Mouse (Mus musculus) inflammation-experienced regulatory T-cells, adult 6 months (primary cell): ENCODE measurements around the gene Sestd1. TPM values are rescaled to one million over a fixed set of nuclear protein-coding genes. Genes with fewer than 3 reads are reported as not detected.

Source experiments
- ATAC-seq: one replicate; pipeline ENCODE4 v1.8.0; 2017
- polyA plus RNA-seq, 3 experiments: library from polyadenylated mRNA; unstranded; fragments of 100-300 nt; shearing (Covaris generic); gene quantifications; one replicate each; pipeline ENCODE4 v1.2.1; 2017

The Sestd1 gene
- polyA plus RNA-seq, 3 experiments from 2014 or later: 0.05 to 0.33 TPM; not detected in 1

DNA sequence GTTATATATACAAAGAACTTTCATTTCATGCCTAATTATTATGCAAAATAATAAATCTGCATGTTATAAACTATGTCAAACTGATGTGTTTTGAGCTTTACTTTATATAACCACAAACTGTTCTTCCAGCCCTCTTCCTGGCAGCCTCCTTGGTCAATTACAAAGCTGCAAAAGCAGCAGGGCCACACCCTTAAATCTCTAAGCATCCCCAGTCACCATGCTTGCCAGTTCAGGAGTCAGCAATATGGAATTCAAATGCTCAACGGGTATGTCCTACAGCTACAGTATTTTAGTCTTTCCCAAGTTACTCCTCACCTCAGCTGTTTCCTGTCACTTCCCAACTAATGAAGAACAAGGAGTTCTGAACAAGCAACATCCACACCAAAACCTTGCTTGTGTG is 10.3 kb downstream of the Sestd1 start:
- ATAC-seq: no peak

DNA sequence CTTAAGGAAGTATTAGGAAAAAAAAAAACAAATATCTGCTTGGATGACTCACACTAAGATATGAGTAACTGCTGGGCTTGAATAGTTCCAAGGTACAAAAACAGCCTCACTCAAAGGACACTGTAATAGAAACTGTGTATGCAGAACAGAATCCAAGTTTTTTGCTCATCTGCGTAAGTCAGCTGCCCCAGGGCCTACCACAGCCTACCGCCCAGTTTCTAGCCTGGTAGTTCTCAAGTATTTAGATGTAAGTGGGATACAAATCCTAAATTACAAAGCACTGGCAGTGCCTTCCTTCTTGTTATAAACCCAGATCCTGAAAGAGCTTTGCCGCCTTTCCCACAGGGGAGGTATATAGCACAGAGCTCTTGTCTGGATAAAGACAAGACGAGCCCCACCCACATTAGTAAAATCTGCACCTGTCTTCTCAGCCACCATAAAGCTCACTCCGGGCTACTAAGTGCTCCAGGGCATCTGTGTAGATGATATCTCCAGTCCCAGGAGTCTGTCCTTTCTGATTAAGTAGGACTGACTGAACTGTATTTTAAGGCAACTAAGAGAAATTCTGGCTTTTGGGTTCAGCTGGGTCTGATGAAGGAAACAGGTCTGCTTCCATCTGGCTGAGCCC is 11.7 kb downstream of the Sestd1 start:
- ATAC-seq: no peak

DNA sequence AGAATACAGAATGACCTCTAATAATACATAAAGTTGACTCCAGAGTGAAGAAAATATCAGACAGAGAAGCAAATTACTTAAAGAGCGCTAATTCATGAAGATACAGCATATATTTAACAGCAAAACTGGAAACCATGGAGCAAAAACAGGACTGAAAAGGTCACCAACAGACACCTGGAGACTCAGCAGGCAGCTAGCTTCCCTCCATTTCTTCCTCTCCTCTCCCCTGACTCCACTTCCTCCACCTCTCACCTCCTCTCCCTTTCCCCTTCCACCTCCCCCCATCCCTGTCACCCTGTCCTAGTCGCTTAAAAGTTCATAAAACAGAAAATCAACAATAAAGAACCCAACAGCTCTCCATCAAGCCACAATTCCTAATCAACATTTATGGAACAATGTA is 13.5 kb downstream of the Sestd1 start:
- no peak for ATAC-seq

DNA sequence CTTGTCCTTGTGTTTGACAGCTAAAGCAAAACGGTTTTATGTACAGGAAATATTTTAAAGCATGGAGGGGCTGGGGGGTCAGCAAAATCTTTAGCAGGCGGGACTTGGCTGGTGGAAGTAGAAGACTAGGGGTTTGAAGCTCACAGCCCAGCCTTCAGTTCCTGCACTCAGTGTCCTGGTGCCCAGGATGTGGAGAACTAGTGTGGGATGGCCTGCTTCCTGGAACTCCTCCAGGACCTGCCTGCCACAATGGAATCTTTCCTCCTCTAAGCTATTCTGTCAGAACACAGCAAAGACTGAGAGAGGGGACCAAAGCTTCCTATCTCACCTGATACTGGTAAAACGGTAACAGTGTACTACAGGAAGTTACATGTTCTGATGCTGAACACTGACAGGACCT is 14.4 kb downstream of the Sestd1 start:
- ATAC-seq: no peak

DNA sequence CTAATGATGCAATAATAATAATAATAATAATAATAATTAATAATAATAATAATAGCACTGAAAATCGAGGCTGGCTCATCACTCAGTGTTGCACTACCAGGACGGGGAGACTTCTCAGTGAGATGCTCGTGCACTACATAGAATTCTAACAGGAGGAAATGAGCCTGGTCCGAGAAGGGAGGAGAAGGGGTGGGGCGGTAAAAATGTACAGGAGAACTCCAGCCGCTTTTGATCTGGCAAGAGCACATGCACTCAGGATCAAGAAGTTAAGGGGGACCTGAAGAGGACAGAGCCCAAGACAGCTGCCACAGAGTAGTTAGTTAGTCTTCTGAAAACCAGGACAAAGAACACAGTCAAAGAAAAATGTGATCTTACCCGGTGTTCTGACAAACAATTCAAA is 15.1 kb downstream of the Sestd1 start:
- ATAC-seq: no peak

DNA sequence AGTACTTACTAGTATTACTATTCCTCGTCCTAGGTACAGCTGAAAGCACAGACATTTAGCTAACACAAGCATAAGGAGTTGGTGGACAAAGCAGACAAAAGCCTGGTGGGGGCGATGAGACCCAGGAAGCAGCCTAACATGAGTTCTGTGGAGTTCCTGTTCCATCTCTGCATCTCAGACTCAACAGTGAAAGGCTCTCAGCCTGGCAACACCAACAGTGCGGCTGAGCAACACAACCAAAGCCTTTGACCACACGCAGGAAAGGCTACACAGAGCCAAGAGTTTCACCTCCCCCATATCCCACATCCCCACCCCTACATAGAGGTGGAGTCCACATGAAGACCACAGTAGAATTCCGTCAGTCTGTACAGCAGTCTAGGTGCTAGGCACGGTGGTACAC is 15.8 kb downstream of the Sestd1 start:
- no peak for ATAC-seq

DNA sequence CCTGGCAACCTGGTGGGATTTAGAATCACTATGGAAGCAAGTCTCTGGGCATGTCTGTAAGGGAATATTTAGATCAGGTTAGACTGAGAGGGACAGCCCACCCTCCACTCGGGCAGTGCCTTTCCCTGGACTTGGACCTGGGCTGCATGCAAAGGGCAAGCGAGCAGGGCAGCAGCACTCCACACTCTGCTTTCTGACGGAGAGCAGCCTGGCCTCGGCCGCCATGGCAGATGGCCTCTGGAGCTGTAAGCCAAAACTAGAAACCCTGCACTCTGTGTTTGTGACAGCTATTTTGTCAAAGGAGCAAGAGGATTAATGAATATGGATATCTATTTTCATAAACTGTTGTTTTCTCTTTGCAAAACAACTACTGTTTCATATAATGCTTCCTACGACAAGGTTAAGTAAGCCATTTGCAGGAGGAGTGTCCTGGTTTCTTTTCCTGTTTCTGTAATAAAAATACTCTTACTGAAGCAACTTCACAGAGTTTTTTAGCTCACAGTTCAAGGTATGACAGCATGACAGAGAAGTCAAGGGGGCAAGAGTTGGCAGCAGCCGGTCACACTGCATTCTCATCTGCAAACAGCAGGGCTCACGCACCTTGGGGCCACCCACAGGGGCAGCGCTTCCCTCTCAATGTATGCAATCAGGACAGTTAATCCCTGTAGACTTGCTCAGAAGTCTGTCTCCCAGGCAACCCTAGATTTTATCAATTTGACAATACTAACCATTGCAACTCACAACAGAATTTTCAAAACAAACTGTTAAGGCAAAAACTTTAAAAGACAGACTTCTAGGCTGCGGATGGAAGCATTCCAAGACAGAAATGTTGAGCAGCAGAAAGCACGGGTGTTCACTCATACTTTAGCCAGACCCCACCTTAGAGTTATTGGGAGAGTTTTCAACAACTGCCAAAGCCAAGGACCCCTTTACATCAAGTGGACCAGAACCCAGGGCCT is 16.6 kb downstream of the Sestd1 start:
- no peak for ATAC-seq

DNA sequence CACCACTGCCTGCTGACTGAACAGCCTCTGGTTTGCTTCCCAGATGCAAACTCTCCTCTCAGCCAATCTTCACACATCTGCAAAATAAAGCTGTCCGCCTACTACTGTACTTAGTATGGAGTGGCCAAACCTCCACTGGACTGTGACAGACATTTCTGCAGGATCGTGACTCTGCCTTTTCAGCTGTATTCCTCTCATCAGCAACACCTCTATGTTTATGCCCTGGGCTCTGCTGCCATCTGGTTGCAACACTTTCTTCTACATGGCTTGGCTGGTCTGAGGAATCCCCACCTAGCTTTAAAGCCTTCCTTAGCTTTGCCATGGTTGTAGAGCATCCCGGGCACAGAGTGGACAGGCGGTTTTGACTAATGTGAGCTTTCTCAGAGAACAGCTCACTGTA is 20.3 kb downstream of the Sestd1 start:
- no peak for ATAC-seq

DNA sequence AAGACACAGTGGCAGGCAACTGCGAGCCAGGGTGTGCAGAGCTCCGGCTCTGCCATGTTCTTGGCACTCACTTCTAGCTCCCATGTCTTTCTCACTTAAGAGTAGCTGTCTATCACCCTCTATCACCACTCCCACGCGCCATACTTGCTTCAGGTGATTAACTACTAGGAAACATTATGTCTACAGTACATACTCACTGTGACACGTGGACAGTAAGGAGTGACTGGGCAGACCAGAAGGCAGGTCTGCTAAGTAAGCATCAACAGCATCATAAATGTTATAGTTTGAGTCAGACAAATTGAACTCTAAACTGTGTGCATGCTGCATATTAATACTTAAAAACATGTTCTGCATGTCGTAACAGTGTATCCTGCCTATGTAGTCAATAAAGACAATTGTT is 27.2 kb downstream of the Sestd1 start:
- ATAC-seq: no peak

DNA sequence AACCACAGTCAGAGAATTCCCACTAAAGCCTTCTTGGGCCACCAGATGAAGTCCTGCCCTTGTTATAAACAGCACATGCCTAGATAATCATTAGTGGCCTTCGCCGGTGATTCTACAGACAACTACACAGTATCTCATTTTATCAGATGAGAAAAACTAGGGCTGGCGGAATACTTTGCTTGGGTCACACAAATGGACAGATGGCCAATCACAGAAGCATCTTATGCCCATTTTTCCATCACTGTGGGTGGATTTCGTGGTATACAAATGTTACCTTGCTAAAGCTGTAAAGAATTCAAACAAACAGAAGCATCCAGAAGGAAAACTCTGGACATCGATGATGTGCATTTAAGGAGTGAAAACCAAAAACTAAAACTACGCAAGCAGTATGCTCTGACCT is 28.7 kb downstream of the Sestd1 start:
- ATAC-seq: no peak

DNA sequence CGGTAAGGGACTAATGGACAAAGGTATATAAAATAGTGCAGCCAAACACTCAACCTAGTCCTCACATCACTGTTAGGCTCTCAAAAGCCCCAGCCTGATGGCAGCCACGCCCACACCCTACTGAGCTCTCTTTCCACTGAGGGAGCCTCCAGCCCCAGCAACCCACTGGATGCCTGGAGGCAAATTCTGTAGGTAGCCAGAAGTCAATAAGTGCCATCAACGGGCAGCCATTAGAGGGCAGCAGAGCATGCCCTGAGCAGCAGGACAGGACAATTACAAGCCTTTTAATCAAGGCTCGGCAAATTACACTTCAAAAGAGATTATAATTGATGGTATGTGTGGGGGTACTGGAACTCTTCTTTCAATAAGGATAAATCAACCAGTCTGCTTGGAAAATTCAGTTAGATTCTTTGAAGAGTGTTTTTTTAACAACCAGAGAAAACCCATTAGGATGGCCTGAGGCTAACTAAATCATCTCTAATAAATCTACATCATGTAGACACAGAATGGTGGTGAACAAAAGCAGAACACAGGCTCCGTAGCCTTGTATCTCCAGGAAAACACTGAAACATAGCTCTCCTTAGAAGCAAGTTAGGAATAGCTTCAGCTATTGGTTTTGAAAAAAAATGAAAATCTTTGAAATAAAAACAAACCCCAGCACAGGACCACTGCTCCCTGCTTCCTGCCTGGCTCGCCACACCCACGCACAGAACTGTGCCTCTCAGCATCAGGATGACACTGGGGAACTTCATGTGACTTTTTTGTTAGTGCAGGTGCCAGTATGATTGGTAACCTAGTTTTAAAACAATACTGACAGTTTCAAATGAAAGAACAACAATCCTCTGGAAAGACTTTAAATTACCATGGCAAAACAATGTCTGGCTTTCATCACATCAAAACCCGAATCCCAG is 30.4 kb downstream of the Sestd1 start:
- no peak for ATAC-seq

DNA sequence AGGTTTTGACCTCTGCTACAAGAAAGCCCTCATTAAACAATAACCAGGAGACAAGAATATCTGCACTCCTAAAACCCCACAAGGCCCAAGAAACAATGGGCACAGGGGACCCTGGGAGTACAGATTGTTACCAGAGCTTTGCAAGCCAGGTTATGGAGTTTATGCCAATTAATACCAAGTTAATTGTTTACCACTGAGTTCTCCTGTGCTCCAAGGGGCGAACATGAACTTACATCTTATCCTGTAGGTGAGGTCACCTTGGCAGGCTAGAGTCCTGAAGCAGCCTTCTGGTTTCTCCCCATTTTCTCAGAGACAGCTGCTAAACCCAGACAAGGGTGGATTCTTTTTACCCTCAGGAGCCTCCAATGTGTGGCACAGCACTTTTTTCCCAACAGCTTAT is 32.0 kb downstream of the Sestd1 start:
- ATAC-seq: no peak

DNA sequence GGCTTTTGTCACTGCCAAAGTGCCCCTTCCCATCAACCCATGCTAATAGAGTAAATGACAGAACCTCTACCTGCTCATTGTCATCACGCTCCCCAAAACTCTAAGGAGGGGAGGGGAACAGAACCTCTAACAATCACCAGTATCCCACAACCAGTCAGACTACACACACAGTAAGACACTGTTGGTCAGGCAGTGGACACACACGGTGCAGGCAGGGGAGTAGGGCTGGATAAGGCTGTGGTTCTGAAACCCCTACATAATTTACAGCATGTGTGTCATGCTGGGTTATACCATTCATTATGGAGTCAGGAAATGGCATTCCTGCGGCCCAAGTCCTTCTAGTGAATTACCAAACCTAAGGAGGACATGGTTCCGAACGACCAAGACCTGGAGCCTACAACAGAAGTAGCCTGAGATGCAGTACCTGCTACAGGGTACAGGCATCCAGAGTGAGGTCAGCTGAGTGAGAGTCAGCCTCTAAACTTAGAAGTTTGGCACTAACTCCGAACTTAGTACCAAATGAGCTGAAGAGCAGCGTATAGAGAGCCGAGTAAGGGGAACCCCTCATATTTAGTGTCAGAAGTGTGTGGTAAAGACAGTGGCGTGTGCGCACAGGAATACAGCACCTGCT is 33.1 kb downstream of the Sestd1 start:
- ATAC-seq: no peak

DNA sequence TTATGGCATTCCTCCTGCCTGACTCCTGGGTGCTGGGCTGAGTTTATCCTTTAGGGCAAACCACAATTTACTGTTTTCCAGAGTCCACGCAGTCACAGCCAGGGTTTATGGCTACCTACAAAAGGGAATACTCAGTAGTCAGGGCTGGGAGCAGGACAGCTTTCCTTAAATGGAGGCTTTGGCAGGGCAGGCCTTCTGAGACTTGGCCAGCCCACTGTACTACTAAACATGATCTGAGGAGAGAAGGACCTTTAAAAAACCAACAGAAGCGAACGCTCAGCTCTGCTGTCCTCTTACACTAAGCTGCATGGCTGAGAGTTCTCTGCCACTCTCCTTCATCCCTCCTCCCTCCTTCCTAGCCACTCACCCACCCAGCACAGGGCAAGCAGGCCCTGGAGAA is 34.6 kb downstream of the Sestd1 start:
- ATAC-seq: no peak

DNA sequence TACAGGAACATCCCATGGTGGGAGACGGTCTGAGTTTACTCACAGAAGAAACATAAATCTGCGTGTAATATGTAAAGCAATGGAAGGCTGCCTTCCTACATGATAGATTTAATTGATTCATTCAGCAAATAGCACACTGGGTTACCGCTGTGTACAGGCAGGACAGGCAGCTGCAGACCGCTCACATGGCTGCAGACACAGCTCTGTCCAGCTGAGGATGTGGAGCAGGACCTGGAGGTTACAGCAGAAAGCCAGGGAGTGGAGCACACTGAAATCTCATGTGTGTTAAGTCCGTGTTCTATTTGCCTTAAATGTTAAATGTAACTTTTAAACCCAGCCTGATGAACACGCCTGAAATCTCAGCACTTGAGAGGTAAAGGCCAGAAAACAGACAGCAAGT is 38.1 kb downstream of the Sestd1 start:
- ATAC-seq: no peak

DNA sequence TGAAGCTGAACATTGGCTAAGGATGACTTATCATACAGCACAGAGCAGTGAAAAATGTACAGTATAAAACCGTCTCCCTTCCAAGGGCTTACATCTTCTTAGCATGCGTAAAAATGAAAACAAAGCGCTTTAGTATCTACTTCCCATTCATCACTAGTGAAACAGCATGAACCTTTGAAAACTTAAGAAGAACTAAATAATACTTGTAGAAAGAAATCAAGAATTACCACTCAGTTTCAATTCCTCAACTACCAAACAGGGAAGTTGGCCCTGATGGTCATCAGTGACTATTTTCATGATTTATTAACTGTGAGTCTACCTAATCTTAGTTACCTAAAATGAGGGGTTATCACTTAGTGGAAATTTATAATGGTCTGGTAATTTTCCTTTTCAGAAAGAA is 41.8 kb downstream of the Sestd1 start:
- ATAC-seq: no peak

DNA sequence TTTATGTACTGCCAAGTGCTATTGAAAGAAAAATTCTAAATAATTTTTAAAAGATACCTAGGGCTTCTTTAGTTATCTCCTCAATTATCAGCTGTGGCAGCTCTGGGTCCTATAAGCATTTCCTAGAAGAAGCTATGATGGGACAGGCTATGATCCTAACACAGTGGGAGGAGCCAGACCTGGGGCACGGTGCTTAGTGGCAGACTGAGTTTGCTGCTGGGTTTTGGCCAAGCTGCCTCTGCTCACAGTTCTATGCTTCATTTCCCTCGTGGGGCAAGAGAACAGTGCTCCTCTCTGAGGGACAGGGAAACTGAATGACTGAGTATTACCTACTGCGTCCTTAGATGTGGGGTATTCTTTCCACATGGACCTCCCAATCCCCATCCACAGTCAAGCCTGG is 42.3 kb downstream of the Sestd1 start:
- ATAC-seq: no peak

DNA sequence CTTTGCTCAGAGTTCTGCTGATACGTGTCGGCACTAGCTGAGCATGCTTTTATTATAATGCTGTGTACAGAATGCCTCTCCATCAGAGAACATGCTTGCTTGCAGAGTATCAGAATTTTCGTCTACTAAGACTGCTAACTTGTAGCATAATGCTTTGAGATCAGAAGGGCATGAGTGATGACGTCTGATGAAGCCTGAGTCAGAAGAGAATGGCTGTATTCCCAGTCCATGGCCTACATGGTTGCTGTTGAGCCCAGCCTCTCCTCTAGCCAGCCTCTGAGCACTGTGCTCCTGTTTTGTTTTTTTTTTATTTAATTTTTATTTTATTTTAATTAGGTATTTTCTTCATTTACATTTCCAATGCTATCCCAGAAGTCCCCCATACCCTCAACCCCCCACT is 43.5 kb downstream of the Sestd1 start:
- no peak for ATAC-seq

DNA sequence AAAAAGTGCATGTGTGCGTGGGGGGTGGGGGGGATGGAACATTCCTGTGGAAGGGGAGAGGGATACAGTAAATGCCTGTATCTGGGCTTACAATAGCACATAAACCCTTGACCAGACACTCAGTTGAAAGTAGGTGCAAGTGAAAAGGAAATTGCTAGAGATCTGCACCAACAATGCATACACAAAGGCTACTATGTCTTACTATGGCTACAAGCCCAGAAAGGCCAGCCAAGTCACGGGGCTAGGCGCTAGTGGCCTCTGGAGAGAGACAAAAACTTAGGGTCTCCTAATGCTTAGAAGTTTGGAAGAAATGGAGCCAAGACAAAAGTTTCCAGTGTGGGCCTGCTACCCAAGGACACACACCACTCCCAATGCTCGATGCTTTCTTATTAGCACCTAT is 44.5 kb downstream of the Sestd1 start:
- ATAC-seq: no peak

DNA sequence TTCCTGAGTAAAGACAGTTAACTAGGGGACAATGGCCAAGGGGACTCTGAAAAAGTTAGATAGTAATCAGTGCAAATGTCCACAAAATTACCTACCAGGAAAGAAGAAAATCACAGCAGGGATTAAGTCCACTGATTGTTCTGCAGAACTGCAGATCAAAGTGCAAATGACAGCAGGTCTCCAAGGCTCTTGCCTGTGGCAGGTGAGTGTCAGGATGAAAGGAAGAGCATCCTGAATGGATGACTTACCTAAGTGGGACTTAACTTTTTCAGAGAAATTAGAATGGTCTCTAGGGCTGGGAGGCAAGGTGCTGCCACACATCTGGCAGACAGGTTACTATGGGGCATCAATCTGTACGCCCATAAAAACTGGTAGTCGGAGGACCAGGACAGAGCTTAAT is 47.8 kb downstream of the Sestd1 start:
- no peak for ATAC-seq

DNA sequence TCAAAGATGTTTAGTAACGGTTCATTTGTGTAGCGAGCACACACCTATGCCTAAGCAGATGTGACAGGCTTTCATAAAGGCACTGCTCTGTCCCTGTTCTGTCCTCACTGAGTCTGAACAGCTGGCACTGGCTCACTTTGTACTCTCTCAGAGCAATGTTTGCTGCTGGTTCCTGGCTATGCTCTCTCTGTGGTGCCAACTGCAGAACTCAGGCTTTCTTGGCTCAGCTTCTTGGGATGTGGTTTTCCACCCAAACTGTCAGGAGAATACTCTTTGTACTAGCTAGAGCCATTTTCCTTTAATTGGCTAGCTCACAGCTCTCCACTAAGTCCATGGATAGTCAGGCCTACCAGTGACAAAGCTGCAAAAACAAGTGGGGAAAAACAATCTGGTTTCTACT is 59.4 kb downstream of the Sestd1 start:
- no peak for ATAC-seq

DNA sequence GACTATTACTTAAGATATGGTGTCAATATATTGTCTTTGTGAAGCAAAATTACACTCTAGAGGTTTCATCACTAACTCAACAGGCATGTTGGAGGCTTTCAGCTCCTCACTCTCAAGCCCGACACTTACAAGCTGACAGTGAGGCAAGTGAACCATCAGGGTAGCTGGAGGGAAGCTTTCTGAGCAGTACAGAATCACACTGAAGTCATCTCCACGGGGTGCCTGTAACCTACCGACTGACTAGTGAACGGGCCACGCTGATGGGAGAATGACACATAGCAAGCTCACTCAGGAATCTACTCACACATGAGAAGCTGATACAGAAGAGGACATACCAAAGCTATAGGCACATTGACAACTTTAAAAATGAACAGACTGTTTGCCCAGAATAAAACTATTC is 67.5 kb downstream of the Sestd1 start:
- no peak for ATAC-seq

DNA sequence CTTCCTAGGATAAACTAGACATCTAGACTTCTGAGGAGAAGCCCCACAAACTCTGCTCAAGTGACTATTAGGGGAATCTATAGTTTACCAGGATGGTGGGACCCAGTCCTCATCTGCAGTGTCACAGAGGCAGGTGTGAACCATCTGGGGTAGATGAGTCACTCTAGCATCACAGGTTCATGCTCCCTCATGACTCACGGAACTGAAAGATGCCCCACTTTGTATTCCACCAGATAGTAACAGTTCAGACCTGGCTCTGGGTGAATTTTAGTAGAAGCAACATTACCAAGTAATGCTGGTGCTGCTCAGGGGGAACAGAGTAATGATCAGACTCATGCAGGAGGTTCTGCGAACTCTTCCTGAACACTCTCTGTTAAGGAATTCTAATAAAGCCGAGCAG is 73.4 kb downstream of the Sestd1 start:
- ATAC-seq: no peak
